Mouse (Mus musculus): Measurements from ENCODE around the gene AC161166.1. TPM values are rescaled to one million over a fixed set of nuclear protein-coding genes. Genes with fewer than 3 reads are reported as not detected.
A peak's percentile ranks its signal among the peaks of the same experiment; 100 is the strongest.

The AC161166.1 gene
- polyA plus RNA-seq, 1 experiment from 2014 or later, result 0.46 TPM

DNA sequence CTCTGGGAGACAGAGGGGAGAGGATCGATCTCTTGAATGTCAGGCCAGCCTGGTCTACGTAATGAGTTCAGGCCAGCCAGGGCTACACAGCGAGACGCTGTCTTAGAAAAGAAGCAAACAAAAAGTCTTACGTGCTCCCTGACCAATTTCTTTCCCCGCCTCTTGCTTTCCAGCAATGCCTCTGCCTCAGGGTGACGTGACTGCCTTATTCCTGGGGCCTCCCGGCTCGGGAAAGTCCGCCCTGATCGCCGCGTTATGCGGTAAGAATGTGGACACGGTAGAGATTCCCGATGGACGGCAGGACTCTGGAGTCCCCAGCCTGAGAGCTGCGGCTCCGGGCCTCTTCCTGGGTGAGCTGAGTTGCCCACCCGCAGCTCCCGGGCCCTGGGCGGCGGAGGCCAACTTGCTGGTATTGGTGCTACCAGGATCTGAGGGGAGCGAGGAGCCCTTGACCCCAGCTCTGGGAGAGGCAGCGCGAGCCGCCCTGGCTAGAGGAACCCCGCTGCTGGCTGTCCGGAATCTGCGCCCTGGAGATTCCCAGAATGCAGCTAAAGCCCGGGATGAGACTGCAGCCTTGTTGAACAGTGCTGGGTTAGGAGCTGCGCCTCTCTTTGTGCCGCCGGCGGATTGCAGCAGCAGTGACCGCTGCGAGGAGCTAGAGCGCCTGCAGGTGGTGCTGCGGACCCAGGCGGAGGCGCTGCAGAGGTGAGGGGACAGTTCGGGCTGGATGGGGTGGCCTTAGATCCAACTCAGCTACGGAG is 19.1 kb upstream of the AC161166.1 start:
- Histone ChIP-seq H3K4me1 (replicated peaks; ENCODE audit: control insufficient read depth, insufficient read depth, low read length) (peaks cover 15% of the 10 kb centered on the region), H3K9ac (ENCODE audit: low read length) (peak overlapping the region; percentile 75), H3K4me2 (ENCODE audit: low read length) (peak overlapping the region; percentile 93), H3K27me3 (replicated peaks; ENCODE audit: control insufficient read depth, insufficient read depth, low read length) (0 out of 2 replicates have a peak, but pooled peaks cover 3% of the 10 kb centered on the region), H3K4me3 (ENCODE audit: low read depth, low read length) (peak overlapping the region; percentile 82), H3K36me3 (ENCODE audit: control insufficient read depth, insufficient read depth, low read length) (peaks cover 16% of the 10 kb centered on the region), H3K9me3 (ENCODE audit: control insufficient read depth, low read length) (no peaks in the 10 kb centered on the region), H3K27ac (ENCODE audit: low read depth) (peak overlapping the region; percentile 63)
- peak; percentile 86 for DNase-seq (ENCODE audit: low spot score)
- ATAC-seq (replicated peaks; ENCODE audit: low FRiP score, low TSS enrichment, low read depth), result peak; percentile 52
- 2% methylated on average over 43 of the region's 43 CpGs for WGBS

GRCm38 (mm10) chr7:24530062-24530931 is 18.0 kb upstream of the AC161166.1 start, which contains the start of gene Irgq:
TSS of gene Irgq (plus strand) at chr7:24530689.
- H3K27ac ChIP-seq (ENCODE audit: low read depth), result peak within 1 kb of the TSS; percentile 88
- peaks cover 15% of the 10 kb centered on the region for H3K4me1 ChIP-seq (replicated peaks; ENCODE audit: control insufficient read depth, insufficient read depth, low read length)
- H3K36me3 ChIP-seq (ENCODE audit: control insufficient read depth, insufficient read depth, low read length), result peaks cover 16% of the 10 kb centered on the region
- no peaks in the 10 kb centered on the region for H3K9me3 ChIP-seq (ENCODE audit: control insufficient read depth, low read length)
- H3K4me3 ChIP-seq (ENCODE audit: low read depth, low read length), result peak within 1 kb of the TSS; percentile 82
- peak within 1 kb of the TSS; percentile 93 for H3K4me2 ChIP-seq (ENCODE audit: low read length)
- peak; percentile 99 for DNase-seq (ENCODE audit: low spot score)
- WGBS, result under 1% methylated on average over 44 of the region's 44 CpGs
- H3K27me3 ChIP-seq (replicated peaks; ENCODE audit: control insufficient read depth, insufficient read depth, low read length), result 0 out of 2 replicates have a peak, but pooled peaks cover 3% of the 10 kb centered on the region
- peak within 1 kb of the TSS; percentile 75 for H3K9ac ChIP-seq (ENCODE audit: low read length)
- ATAC-seq (replicated peaks; ENCODE audit: low FRiP score, low TSS enrichment, low read depth), result peak; percentile 95

- Histone ChIP-seq H3K4me3 (ENCODE audit: low read depth, low read length) (peak overlapping the region; percentile 82), H3K9me3 (ENCODE audit: control insufficient read depth, low read length) (no peaks in the 10 kb centered on the region), H3K4me1 (replicated peaks; ENCODE audit: control insufficient read depth, insufficient read depth, low read length) (peaks cover 15% of the 10 kb centered on the region), H3K27me3 (replicated peaks; ENCODE audit: control insufficient read depth, insufficient read depth, low read length) (0 out of 2 replicates have a peak, but pooled peaks cover 3% of the 10 kb centered on the region), H3K36me3 (ENCODE audit: control insufficient read depth, insufficient read depth, low read length) (peaks cover 15% of the 10 kb centered on the region), H3K27ac (ENCODE audit: low read depth) (peak overlapping the region; percentile 88), H3K4me2 (ENCODE audit: low read length) (peak overlapping the region; percentile 93), H3K9ac (ENCODE audit: low read length) (peak overlapping the region; percentile 69)
- no peak for DNase-seq (ENCODE audit: low spot score)
- ATAC-seq (replicated peaks; ENCODE audit: low FRiP score, low TSS enrichment, low read depth), result no peak
- 56% methylated on average over 11 of the region's 11 CpGs for WGBS
These were observed 17.3 kb upstream of the AC161166.1 start for GRCm38 (mm10) chr7:24529580-24529979.

DNA sequence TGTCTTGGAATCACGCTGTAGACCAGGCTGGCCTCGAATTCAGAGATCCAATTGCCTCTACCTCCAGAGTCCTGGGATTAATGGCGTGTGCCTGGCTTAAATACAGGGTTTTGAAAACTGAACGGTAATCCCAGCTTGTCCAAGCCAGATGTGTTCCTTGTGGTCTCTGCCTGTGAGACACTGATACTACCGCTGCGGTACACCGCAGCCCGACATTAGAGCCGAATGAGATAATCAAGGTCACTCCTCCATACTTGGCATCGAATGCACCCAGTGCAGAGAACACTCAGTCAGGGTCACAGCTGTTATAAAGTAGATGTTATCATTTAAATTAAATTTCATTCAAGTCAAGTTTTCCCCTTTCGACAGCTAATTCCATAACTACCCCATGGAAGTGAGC is 16.6 kb upstream of the AC161166.1 start:
- DNase-seq (ENCODE audit: low spot score) (no peak), ATAC-seq (replicated peaks; ENCODE audit: low FRiP score, low TSS enrichment, low read depth) (no peak)
- WGBS, result 94% methylated on average over 11 of the region's 11 CpGs
- Histone ChIP-seq H3K4me1 (replicated peaks; ENCODE audit: control insufficient read depth, insufficient read depth, low read length) (peaks cover 15% of the 10 kb centered on the region), H3K9ac (ENCODE audit: low read length) (no peak overlapping the region), H3K9me3 (ENCODE audit: control insufficient read depth, low read length) (no peaks in the 10 kb centered on the region), H3K4me3 (ENCODE audit: low read depth, low read length) (no peak overlapping the region), H3K27ac (ENCODE audit: low read depth) (no peak overlapping the region), H3K4me2 (ENCODE audit: low read length) (no peak overlapping the region), H3K36me3 (ENCODE audit: control insufficient read depth, insufficient read depth, low read length) (peaks cover 8% of the 10 kb centered on the region; the same call in 1 of the 2 replicates), H3K27me3 (replicated peaks; ENCODE audit: control insufficient read depth, insufficient read depth, low read length) (0 out of 2 replicates have a peak, but pooled peaks cover 3% of the 10 kb centered on the region)

DNA sequence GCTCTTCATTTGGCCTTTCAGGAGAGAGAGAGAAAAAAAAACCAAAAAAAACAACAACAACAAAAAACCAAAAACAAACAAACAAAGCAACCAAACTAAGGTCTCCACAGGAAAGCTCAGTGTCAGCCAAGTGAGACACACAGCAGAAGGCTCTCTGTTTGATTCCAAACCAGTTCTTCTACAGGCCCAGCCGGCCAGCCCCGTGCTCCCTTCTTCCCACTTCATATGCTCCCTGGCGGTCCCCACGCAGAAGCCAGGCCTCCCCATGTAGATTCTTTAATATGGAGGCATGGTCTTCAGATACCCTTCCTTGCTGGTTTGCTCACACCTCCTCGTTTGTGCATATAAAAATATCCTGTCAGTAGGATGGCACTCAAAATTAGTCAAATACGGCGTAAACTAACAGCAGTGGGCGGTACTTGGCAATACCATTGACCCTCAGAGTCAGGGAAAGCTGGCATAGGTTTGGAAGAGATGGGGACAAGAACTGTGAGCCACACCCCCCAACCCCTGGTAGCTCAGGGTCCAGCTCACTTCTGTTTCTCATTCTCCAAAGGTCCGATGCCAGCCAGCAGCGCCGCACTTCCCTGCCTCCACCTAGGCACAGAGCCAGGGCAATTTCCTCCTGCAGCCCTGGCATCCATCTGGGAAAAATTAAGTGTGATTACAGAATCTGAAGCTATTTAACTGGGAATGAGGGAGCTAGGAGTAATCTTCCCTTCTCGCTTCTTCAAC is 13.6 kb upstream of the AC161166.1 start:
- Histone ChIP-seq H3K9ac (ENCODE audit: low read length) (no peak overlapping the region), H3K4me3 (ENCODE audit: low read depth, low read length) (no peak overlapping the region), H3K4me2 (ENCODE audit: low read length) (no peak overlapping the region), H3K27ac (ENCODE audit: low read depth) (no peak overlapping the region), H3K9me3 (ENCODE audit: control insufficient read depth, low read length) (no peaks in the 10 kb centered on the region), H3K4me1 (replicated peaks; ENCODE audit: control insufficient read depth, insufficient read depth, low read length) (peaks cover 7% of the 10 kb centered on the region), H3K27me3 (replicated peaks; ENCODE audit: control insufficient read depth, insufficient read depth, low read length) (no peaks in the 10 kb centered on the region), H3K36me3 (ENCODE audit: control insufficient read depth, insufficient read depth, low read length) (no peaks in the 10 kb centered on the region)
- DNase-seq (ENCODE audit: low spot score), result no peak
- WGBS, result 92% methylated on average over 12 of the region's 12 CpGs
- no peak for ATAC-seq (replicated peaks; ENCODE audit: low FRiP score, low TSS enrichment, low read depth)

GRCm38 (mm10) chr7:24524978-24525377 is 12.7 kb upstream of the AC161166.1 start:
- H3K9me3 ChIP-seq (ENCODE audit: control insufficient read depth, low read length), result no peaks in the 10 kb centered on the region
- no peak overlapping the region for H3K4me3 ChIP-seq (ENCODE audit: low read depth, low read length)
- no peak overlapping the region for H3K27ac ChIP-seq (ENCODE audit: low read depth)
- H3K27me3 ChIP-seq (replicated peaks; ENCODE audit: control insufficient read depth, insufficient read depth, low read length), result no peaks in the 10 kb centered on the region
- DNase-seq (ENCODE audit: low spot score) (no peak), ATAC-seq (replicated peaks; ENCODE audit: low FRiP score, low TSS enrichment, low read depth) (no peak)
- no peak overlapping the region for H3K4me2 ChIP-seq (ENCODE audit: low read length)
- WGBS, result 82% methylated on average over 6 of the region's 6 CpGs
- H3K36me3 ChIP-seq (ENCODE audit: control insufficient read depth, insufficient read depth, low read length), result no peaks in the 10 kb centered on the region
- H3K4me1 ChIP-seq (replicated peaks; ENCODE audit: control insufficient read depth, insufficient read depth, low read length), result peaks cover 7% of the 10 kb centered on the region
- H3K9ac ChIP-seq (ENCODE audit: low read length), result no peak overlapping the region

GRCm38 (mm10) chr7:24523723-24524122 is 11.5 kb upstream of the AC161166.1 start:
- Histone ChIP-seq H3K4me2 (ENCODE audit: low read length) (no peak overlapping the region), H3K4me1 (replicated peaks; ENCODE audit: control insufficient read depth, insufficient read depth, low read length) (no peaks in the 10 kb centered on the region), H3K27me3 (replicated peaks; ENCODE audit: control insufficient read depth, insufficient read depth, low read length) (no peaks in the 10 kb centered on the region), H3K36me3 (ENCODE audit: control insufficient read depth, insufficient read depth, low read length) (no peaks in the 10 kb centered on the region), H3K9me3 (ENCODE audit: control insufficient read depth, low read length) (no peaks in the 10 kb centered on the region), H3K27ac (ENCODE audit: low read depth) (no peak overlapping the region), H3K4me3 (ENCODE audit: low read depth, low read length) (no peak overlapping the region), H3K9ac (ENCODE audit: low read length) (no peak overlapping the region)
- ATAC-seq (replicated peaks; ENCODE audit: low FRiP score, low TSS enrichment, low read depth), result no peak
- DNase-seq (ENCODE audit: low spot score), result no peak
- WGBS, result 86% methylated on average over 6 of the region's 6 CpGs

DNA sequence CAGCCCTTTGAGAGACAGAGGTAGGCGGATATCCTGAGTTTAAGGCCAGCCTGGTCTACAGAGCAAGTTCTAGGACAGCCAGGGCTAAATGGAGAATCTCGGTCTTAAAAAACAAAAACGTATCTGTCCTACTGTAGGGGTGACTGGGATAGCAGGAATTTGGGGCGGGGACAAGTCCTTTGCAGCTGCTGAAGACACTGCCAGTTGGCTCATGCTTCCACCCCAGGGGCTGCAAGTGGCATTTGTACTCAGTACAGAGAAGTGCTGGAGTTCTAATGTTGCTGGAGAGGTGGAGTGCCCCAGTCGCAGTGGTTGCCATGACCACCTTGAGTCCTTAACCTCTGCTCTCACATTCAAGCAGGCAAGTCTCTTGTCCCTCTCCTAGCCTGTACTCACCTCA is 10.6 kb upstream of the AC161166.1 start:
- no peaks in the 10 kb centered on the region for H3K27me3 ChIP-seq (replicated peaks; ENCODE audit: control insufficient read depth, insufficient read depth, low read length)
- no peak overlapping the region for H3K27ac ChIP-seq (ENCODE audit: low read depth)
- WGBS, result 57% methylated on average over 5 of the region's 5 CpGs
- ATAC-seq (replicated peaks; ENCODE audit: low FRiP score, low TSS enrichment, low read depth) (no peak), DNase-seq (ENCODE audit: low spot score) (no peak)
- no peak overlapping the region for H3K9ac ChIP-seq (ENCODE audit: low read length)
- H3K4me3 ChIP-seq (ENCODE audit: low read depth, low read length), result no peak overlapping the region
- H3K4me1 ChIP-seq (replicated peaks; ENCODE audit: control insufficient read depth, insufficient read depth, low read length), result no peaks in the 10 kb centered on the region
- H3K36me3 ChIP-seq (ENCODE audit: control insufficient read depth, insufficient read depth, low read length), result no peaks in the 10 kb centered on the region
- no peak overlapping the region for H3K4me2 ChIP-seq (ENCODE audit: low read length)
- no peaks in the 10 kb centered on the region for H3K9me3 ChIP-seq (ENCODE audit: control insufficient read depth, low read length)

All from intestine, embryonic 14.5 days (tissue).